Mouse (Mus musculus): ENCODE measurements around the gene Npcd. TPM values are rescaled to one million over a fixed set of nuclear protein-coding genes. Genes with fewer than 3 reads are reported as not detected.

Npcd gene
- polyA plus RNA-seq, 1 experiment, result 0.12 TPM

DNA sequence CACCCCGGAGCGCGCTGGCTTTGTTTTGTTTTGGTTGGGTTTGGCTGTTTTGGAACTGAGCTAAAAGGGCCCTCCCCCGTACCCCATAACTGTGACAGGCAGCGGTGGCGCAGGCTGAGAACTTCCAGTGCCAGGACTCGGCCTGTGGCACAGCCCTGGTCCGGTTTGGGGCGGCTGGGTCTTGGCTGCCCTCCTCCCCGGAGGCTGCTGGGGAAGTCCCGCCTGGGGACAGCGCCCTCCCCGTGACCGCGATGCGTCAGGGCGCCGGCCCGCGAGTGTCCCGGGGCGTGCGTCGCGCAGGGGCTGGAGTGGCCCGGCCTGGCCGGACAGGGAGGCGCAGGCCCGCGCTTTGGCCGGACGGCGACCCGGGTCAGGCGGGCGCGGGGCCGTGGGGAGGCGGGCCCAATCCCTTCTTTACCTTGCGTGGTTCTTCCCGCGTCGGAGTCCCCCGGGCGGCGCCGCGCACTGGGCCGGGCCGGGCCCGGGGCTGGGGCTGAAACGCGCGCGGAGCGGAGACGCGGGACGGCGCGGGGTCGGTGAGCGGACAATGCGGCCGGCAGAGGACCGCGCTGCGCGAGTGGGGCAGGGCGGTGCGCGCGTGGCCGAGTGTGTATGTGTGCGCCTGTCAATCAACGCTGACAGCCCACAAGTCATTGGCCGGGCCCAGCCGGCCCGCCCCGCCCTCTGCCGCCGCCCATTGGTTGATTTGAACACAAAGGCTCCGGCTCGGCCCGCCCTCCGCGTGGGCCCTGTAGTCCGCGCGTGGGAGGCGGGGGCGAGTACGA lies 91.9 kb downstream of the Npcd start, which contains the start of gene Sun2:
Gene Sun2 (minus strand): TSS at position 616 of the 785 bp plus-strand sequence.
- no peak for DNase-seq (ENCODE audit: low read depth)

DNA sequence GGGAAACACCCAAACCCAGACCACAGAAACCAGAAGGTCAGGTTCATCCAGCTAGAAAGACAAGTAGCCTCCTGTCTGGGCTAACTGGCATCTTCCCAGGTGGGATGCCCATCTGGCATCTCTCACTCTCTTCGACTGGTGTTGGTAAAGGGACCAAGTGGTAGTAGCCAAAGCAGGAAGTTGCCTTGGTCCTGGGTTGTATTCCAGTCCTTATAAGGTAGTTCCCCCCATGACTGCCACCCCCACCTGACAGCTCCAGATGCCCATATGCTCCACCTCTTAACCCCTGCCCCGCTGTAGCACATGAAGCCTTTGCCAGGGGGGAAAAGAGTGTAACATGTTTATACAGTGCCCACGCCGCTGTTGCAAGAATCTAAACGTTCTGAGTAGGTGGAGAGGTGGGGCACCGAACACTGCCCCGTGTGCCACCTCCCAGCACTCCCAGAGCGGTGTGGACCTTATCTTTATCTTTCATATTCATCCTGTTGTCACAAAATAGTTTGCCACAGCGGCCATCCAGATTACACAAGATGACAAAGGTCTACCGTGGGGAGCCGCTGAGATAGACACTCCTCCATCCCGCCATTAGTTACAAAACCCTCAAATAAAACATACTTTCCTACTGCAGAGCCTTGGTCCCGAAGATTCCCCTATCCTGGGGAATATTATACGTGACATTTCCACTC lies 92.7 kb downstream of the Npcd start:
- DNase-seq (ENCODE audit: low read depth), result peak; percentile 93

DNA sequence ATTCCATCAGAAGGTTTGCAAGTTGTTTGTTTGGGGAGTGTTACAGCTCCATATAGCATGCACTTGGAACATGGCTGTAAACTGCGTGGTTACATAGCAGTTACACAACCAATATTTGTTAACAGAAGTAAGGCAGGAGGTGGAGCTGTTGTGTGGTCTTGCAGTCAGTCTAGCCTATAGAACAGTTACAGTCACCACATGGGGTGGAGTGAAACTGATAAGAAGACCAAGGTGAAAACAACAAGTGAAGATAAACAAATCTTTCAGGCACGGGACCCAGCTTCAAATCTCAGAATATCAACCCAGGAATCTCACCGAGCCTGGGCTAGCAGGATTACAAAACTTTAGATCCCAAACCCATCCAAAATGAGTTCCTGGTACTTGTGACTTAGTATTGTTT lies 93.3 kb downstream of the Npcd start:
- DNase-seq (ENCODE audit: low read depth), result no peak

Other genes with a start within 250 kb of the Npcd start
- 0.41 and 0.50 TPM in 2 replicates for gene Dmc1, start 229.1 kb downstream of the Npcd start, polyA plus RNA-seq (2012; rRNA removed)
- 2.6 and 2.7 TPM in 2 replicates for gene Fam227a, start 175.3 kb downstream of the Npcd start, polyA plus RNA-seq (2012; rRNA removed)
- gene Cby1, start 175.0 kb downstream of the Npcd start, polyA plus RNA-seq (2012; rRNA removed), result 8.6 and 16.0 TPM in 2 replicates
- 44.6 and 54.0 TPM in 2 replicates for gene Tomm22, start 163.4 kb downstream of the Npcd start, polyA plus RNA-seq (2012; rRNA removed)
- gene Josd1, start 146.3 kb downstream of the Npcd start, polyA plus RNA-seq (2012; rRNA removed), result 23.7 and 24.3 TPM in 2 replicates
- 27.7 and 37.8 TPM in 2 replicates for gene Gtpbp1, start 143.4 kb downstream of the Npcd start, polyA plus RNA-seq (2012; rRNA removed)
- gene Sun2, start 91.7 kb downstream of the Npcd start, polyA plus RNA-seq (2012; rRNA removed), result 72.1 and 91.4 TPM in 2 replicates
- 41.4 and 42.0 TPM in 2 replicates for gene Dnal4, start 56.4 kb downstream of the Npcd start, polyA plus RNA-seq (2012; rRNA removed)
- gene Nptxr, start 29.5 kb downstream of the Npcd start, polyA plus RNA-seq (2012; rRNA removed), result 2.7 and 5.8 TPM in 2 replicates
- gene Cbx6, start 451 bp upstream of the Npcd start, polyA plus RNA-seq (2012; rRNA removed), result 56.9 and 67.6 TPM in 2 replicates
- gene Apobec3, start 57.4 kb upstream of the Npcd start, polyA plus RNA-seq (2012; rRNA removed), result 47.7 and 56.4 TPM in 2 replicates
- 27.2 and 31.5 TPM in 2 replicates for gene Cbx7, start 136.9 kb upstream of the Npcd start, polyA plus RNA-seq (2012; rRNA removed)
- 25.8 and 26.8 TPM in 2 replicates for gene Pdgfb, start 180.7 kb upstream of the Npcd start, polyA plus RNA-seq (2012; rRNA removed)